Comparison of ENCODE assay signal across 8 mouse cellular contexts in genomic region chr17:23770896-23771283, GRCm38 (mm10). TPM values are rescaled to one million over a fixed set of nuclear protein-coding genes. Genes with fewer than 3 reads are reported as not detected.
A peak's percentile ranks its signal among the peaks of the same experiment; 100 is the strongest.
DNase-seq lines count a peak whose midpoint lies in the region; ATAC-seq and TF ChIP-seq lines count a peak whose summit lies in the region.

No protein-coding gene starts in this region.

- H3K9me3 ChIP-seq in intestine, embryonic 14.5 days (ENCODE audit: control insufficient read depth, low read length), result no peaks in the 10 kb centered on the region
- no peaks in the 10 kb centered on the region for H3K9me3 ChIP-seq in midbrain, embryonic 11.5 days (ENCODE audit: control insufficient read depth, low read length)

- DNase-seq in frontal cortex, postnatal 14 days (ENCODE audit: low spot score in 2 of 2), result no peak
- no peak for DNase-seq in thymus, adult 2 months
- no peak for DNase-seq in thymus, postnatal 14 days
- DNase-seq in intestine, embryonic 14.5 days (ENCODE audit: low spot score), result no peak
- no peak for DNase-seq in midbrain, embryonic 11.5 days (ENCODE audit: low spot score, missing footprints)
- no peak for DNase-seq in urinary bladder, postnatal 25 days (ENCODE audit: low spot score)
- DNase-seq in urinary bladder, postnatal 36 days (ENCODE audit: low spot score in 2 of 2), result no peak

- TF ChIP-seq POLR2A in thymus, adult 2 months (IDR thresholded peaks at IDR 0.05; ENCODE audit: control insufficient read depth, extremely low read depth, insufficient read depth, low read length, poor library complexity), result no peak

- H3K4me2 ChIP-seq in intestine, embryonic 14.5 days (ENCODE audit: low read length), result peak overlapping the region; percentile 77
- H3K4me2 ChIP-seq in midbrain, embryonic 11.5 days, result peak overlapping the region; percentile 51

- H3K9ac ChIP-seq in intestine, embryonic 14.5 days (ENCODE audit: low read length), result peak overlapping the region; percentile 93
- H3K9ac ChIP-seq in midbrain, embryonic 11.5 days (ENCODE audit: low read length), result peak overlapping the region; percentile 98

- ATAC-seq in frontal cortex, adult (ENCODE audit: low TSS enrichment), result peak; percentile 3; the same call in 1 of the 2 replicates
- peak; percentile 25 for ATAC-seq in intestine, embryonic 14.5 days (replicated peaks; ENCODE audit: low FRiP score, low TSS enrichment, low read depth)
- ATAC-seq in midbrain, embryonic 11.5 days (ENCODE audit: low FRiP score), result no peak

- no peaks in the 10 kb centered on the region for H3K27me3 ChIP-seq in thymus, adult 2 months (ENCODE audit: control insufficient read depth, insufficient read depth, low read length)
- H3K27me3 ChIP-seq in intestine, embryonic 14.5 days (replicated peaks; ENCODE audit: control insufficient read depth, insufficient read depth, low read length), result no peaks in the 10 kb centered on the region
- H3K27me3 ChIP-seq in midbrain, embryonic 11.5 days (ENCODE audit: control insufficient read depth, insufficient read depth, low read length), result no peaks in the 10 kb centered on the region

- peaks cover 3% of the 10 kb centered on the region; the same call in 1 of the 2 replicates for H3K4me1 ChIP-seq in thymus, adult 2 months (replicated peaks; ENCODE audit: control insufficient read depth, insufficient read depth, low read length)
- H3K4me1 ChIP-seq in intestine, embryonic 14.5 days (replicated peaks; ENCODE audit: control insufficient read depth, insufficient read depth, low read length), result 0 out of 2 replicates have a peak, but pooled peaks cover 7% of the 10 kb centered on the region
- peaks cover 7% of the 10 kb centered on the region for H3K4me1 ChIP-seq in midbrain, embryonic 11.5 days (ENCODE audit: control insufficient read depth, insufficient read depth, low read length)

- H3K36me3 ChIP-seq in thymus, adult 2 months (ENCODE audit: control insufficient read depth, insufficient read depth, low read length), result no peaks in the 10 kb centered on the region
- H3K36me3 ChIP-seq in intestine, embryonic 14.5 days (ENCODE audit: control insufficient read depth, insufficient read depth, low read length), result no peaks in the 10 kb centered on the region
- no peaks in the 10 kb centered on the region; the same call in 1 of the 2 replicates for H3K36me3 ChIP-seq in midbrain, embryonic 11.5 days (ENCODE audit: control insufficient read depth, insufficient read depth, low read length)

- no peak for TF ChIP-seq CTCF in thymus, adult 2 months (IDR thresholded peaks at IDR 0.05; ENCODE audit: borderline replicate concordance, control insufficient read depth, extremely low read depth, insufficient read depth, low read length, poor library complexity)

- 6% methylated on average over 19 of the region's 19 CpGs for WGBS in thymus, adult 2 months
- 1% methylated on average over 19 of the region's 19 CpGs for WGBS in intestine, embryonic 14.5 days
- 1% methylated on average over 19 of the region's 19 CpGs for WGBS in midbrain, embryonic 11.5 days

- H3K27ac ChIP-seq in thymus, adult 2 months (ENCODE audit: control insufficient read depth, insufficient read depth, low read length), result no peak overlapping the region
- 0 out of 2 replicates have a peak overlapping the region, but pooled peaks have one; percentile 12 for H3K27ac ChIP-seq in intestine, embryonic 14.5 days (ENCODE audit: low read depth)
- peak overlapping the region; percentile 82 for H3K27ac ChIP-seq in midbrain, embryonic 11.5 days (ENCODE audit: low read depth, low read length)

- H3K4me3 ChIP-seq in thymus, adult 2 months (ENCODE audit: control insufficient read depth, insufficient read depth, low read length), result peak overlapping the region; percentile 84
- H3K4me3 ChIP-seq in intestine, embryonic 14.5 days (ENCODE audit: low read depth, low read length), result peak overlapping the region; percentile 90
- H3K4me3 ChIP-seq in midbrain, embryonic 11.5 days (ENCODE audit: low read depth, low read length), result peak overlapping the region; percentile 86

RNA-seq across cellular contexts. Expression of gene Flywch1, which starts 0.5 kb away (rescaled TPM):
- polyA plus RNA-seq in thymus, adult 2 months (2012; rRNA removed), result 32.0 and 33.6 TPM in 2 replicates
- polyA plus RNA-seq in intestine, embryonic 14.5 days (2014; fragmentation: Nextera tagmentation; extraction: Ambion mirVana), result 58.6 and 69.4 TPM in 2 replicates
- polyA plus RNA-seq in midbrain, embryonic 11.5 days (2014; fragmentation: Nextera tagmentation; extraction: Ambion mirVana), result 125 and 142 TPM in 2 replicates

RNA-seq across cellular contexts. Expression of gene Flywch2, which starts 15.0 kb away (rescaled TPM):
- polyA plus RNA-seq in thymus, adult 2 months (2012; rRNA removed), result 2.3 and 4.0 TPM in 2 replicates
- 21.2 and 21.5 TPM in 2 replicates for polyA plus RNA-seq in intestine, embryonic 14.5 days (2014; fragmentation: Nextera tagmentation; extraction: Ambion mirVana)
- 20.4 and 20.9 TPM in 2 replicates for polyA plus RNA-seq in midbrain, embryonic 11.5 days (2014; fragmentation: Nextera tagmentation; extraction: Ambion mirVana)

RNA-seq across cellular contexts. Expression of gene Srrm2, which starts 19.4 kb away (rescaled TPM):
- polyA plus RNA-seq in thymus, adult 2 months (2012; rRNA removed), result 874 and 1,056 TPM in 2 replicates
- polyA plus RNA-seq in intestine, embryonic 14.5 days (2014; fragmentation: Nextera tagmentation; extraction: Ambion mirVana), result 451 and 452 TPM in 2 replicates
- polyA plus RNA-seq in midbrain, embryonic 11.5 days (2014; fragmentation: Nextera tagmentation; extraction: Ambion mirVana), result 408 and 439 TPM in 2 replicates

RNA-seq across cellular contexts. Expression of gene Kremen2, which starts 25.3 kb away (rescaled TPM):
- 2.8 and 3.8 TPM in 2 replicates for polyA plus RNA-seq in thymus, adult 2 months (2012; rRNA removed)
- polyA plus RNA-seq in intestine, embryonic 14.5 days (2014; fragmentation: Nextera tagmentation; extraction: Ambion mirVana), result 0.16 and 0.19 TPM in 2 replicates
- 0.58 and 0.63 TPM in 2 replicates for polyA plus RNA-seq in midbrain, embryonic 11.5 days (2014; fragmentation: Nextera tagmentation; extraction: Ambion mirVana)

RNA-seq across cellular contexts. Expression of gene Paqr4, which starts 30.2 kb away (rescaled TPM):
- polyA plus RNA-seq in thymus, adult 2 months (2012; rRNA removed), result 12.4 and 13.2 TPM in 2 replicates
- polyA plus RNA-seq in intestine, embryonic 14.5 days (2014; fragmentation: Nextera tagmentation; extraction: Ambion mirVana), result 18.4 and 18.6 TPM in 2 replicates
- polyA plus RNA-seq in midbrain, embryonic 11.5 days (2014; fragmentation: Nextera tagmentation; extraction: Ambion mirVana), result 29.5 and 30.2 TPM in 2 replicates
